Comparison of ENCODE assay signal across 10 mouse cellular contexts in genomic region chr5:115476107-115476727, GRCm38 (mm10). TPM values are rescaled to one million over a fixed set of nuclear protein-coding genes. Genes with fewer than 3 reads are reported as not detected.
A peak's percentile ranks its signal among the peaks of the same experiment; 100 is the strongest.
DNase-seq lines count a peak whose midpoint lies in the region; ATAC-seq and TF ChIP-seq lines count a peak whose summit lies in the region.
"Had no signal": no experiment of that assay in that cellular context is flagged by ENCODE, and none has a peak within 500 bp of the region (broad histone marks: within the 10 kb centered on the region; RNA-seq: fewer than 3 reads in every experiment).

No protein-coding gene starts in this region.

- peak overlapping the region; percentile 58; the same call in 1 of the 2 replicates for H3K9ac ChIP-seq in forebrain, embryonic 13.5 days
- H3K9ac ChIP-seq in liver, embryonic 13.5 days = peak overlapping the region; percentile 43; the same call in 1 of the 2 replicates

- peaks cover 6% of the 10 kb centered on the region; the same call in 1 of the 2 replicates for H3K36me3 ChIP-seq in heart, embryonic 10.5 days
- peaks cover 52% of the 10 kb centered on the region for H3K36me3 ChIP-seq in E14TG2a.4 (ENCODE audit: insufficient read depth, low read length)
- H3K36me3 ChIP-seq in forebrain, embryonic 13.5 days (ENCODE audit: poor library complexity, severe bottlenecking) = no peaks in the 10 kb centered on the region; the same call in 1 of the 2 replicates
- H3K36me3 ChIP-seq in liver, embryonic 13.5 days = no peaks in the 10 kb centered on the region

- peak overlapping the region; percentile 53 for H3K4me3 ChIP-seq in heart, embryonic 10.5 days
- H3K4me3 ChIP-seq in E14TG2a.4 (replicated peaks; ENCODE audit: low read length) = peak overlapping the region; percentile 75
- H3K4me3 ChIP-seq in forebrain, embryonic 13.5 days = peak overlapping the region; percentile 40
- H3K4me3 ChIP-seq in liver, embryonic 13.5 days (replicated peaks) = peak overlapping the region; percentile 41

- H3K9me3 ChIP-seq in heart, embryonic 10.5 days = no peaks in the 10 kb centered on the region
- no peaks in the 10 kb centered on the region for H3K9me3 ChIP-seq in E14TG2a.4 (ENCODE audit: low read length)
- no peaks in the 10 kb centered on the region for H3K9me3 ChIP-seq in forebrain, embryonic 13.5 days (replicated peaks)
- H3K9me3 ChIP-seq in liver, embryonic 13.5 days (replicated peaks) = no peaks in the 10 kb centered on the region

- peaks cover 16% of the 10 kb centered on the region; the same call in 1 of the 2 replicates for H3K4me1 ChIP-seq in heart, embryonic 10.5 days
- peaks cover 83% of the 10 kb centered on the region for H3K4me1 ChIP-seq in E14TG2a.4 (replicated peaks; ENCODE audit: low read depth, low read length)
- peaks cover 12% of the 10 kb centered on the region for H3K4me1 ChIP-seq in forebrain, embryonic 13.5 days
- peaks cover 22% of the 10 kb centered on the region for H3K4me1 ChIP-seq in liver, embryonic 13.5 days (replicated peaks)

- 0 out of 2 replicates have a peak, but pooled peaks have one; percentile 31 for ATAC-seq in forebrain, embryonic 13.5 days
- peak; percentile 21; the same call in 1 of the 2 replicates for ATAC-seq in liver, embryonic 13.5 days (ENCODE audit: low read depth)

- no peak for TF ChIP-seq CTCF in E14TG2a.4 (conservative IDR thresholded peaks at IDR 0.05; ENCODE audit: low read length)

- peaks cover 25% of the 10 kb centered on the region for H3K27me3 ChIP-seq in heart, embryonic 10.5 days (ENCODE audit: insufficient read depth, poor library complexity, severe bottlenecking)
- H3K27me3 ChIP-seq in E14TG2a.4 (ENCODE audit: insufficient read depth, low read length) = no peaks in the 10 kb centered on the region
- H3K27me3 ChIP-seq in forebrain, embryonic 13.5 days = peaks cover 18% of the 10 kb centered on the region
- H3K27me3 ChIP-seq in liver, embryonic 13.5 days = peaks cover 14% of the 10 kb centered on the region; the same call in 1 of the 2 replicates

- WGBS in heart, embryonic 10.5 days = 26% methylated on average over 12 of the region's 12 CpGs
- WGBS in forebrain, embryonic 13.5 days = 38% methylated on average over 12 of the region's 12 CpGs
- 37% methylated on average over 12 of the region's 12 CpGs for WGBS in liver, embryonic 13.5 days (ENCODE audit: insufficient replicate concordance)

- H3K27ac ChIP-seq in heart, embryonic 10.5 days = peak overlapping the region; percentile 65; the same call in 1 of the 2 replicates
- 0 out of 2 replicates have a peak overlapping the region, but pooled peaks have one; percentile 10 for H3K27ac ChIP-seq in forebrain, embryonic 13.5 days
- no peak overlapping the region for H3K27ac ChIP-seq in liver, embryonic 13.5 days

- DNase-seq in heart, embryonic 10.5 days (ENCODE audit: low spot score) = no peak
- DNase-seq in heart, adult 8-10 months (ENCODE audit: low spot score) = no peak
- no peak for DNase-seq in liver, embryonic 13.5 days
- no peak for DNase-seq in left cerebral cortex, adult 9 months (ENCODE audit: low spot score in 2 of 2)
- no peak for DNase-seq in layer of hippocampus, adult 9-11 months
- no peak for DNase-seq in left cerebral cortex, postnatal 25 days (ENCODE audit: low spot score in 2 of 2)

- intact Hi-C loops in left cerebral cortex, postnatal 25 days (cut with DNase I) = no loop called here

- peak overlapping the region; percentile 62 for H3K4me2 ChIP-seq in forebrain, embryonic 13.5 days
- peak overlapping the region; percentile 59 for H3K4me2 ChIP-seq in liver, embryonic 13.5 days

RNA-seq across cellular contexts. Expression of gene Sirt4, which starts 8.3 kb away (rescaled TPM):
- 18.7 and 19.0 TPM in 2 replicates for polyA plus RNA-seq in heart, embryonic 10.5 days (2016; fragmentation: Nextera tagmentation; extraction: Ambion mirVana)
- 10 to 100 TPM; 17.9 to 21.4 (median 19.6) TPM for total RNA-seq in heart, adult 8-10 months (2022)
- 24.7 TPM in 2 replicates for polyA plus RNA-seq in forebrain, embryonic 13.5 days (2015; fragmentation: Nextera tagmentation; extraction: Ambion mirVana)
- 5.6 and 6.1 TPM in 2 replicates for polyA plus RNA-seq in liver, embryonic 13.5 days (2015; fragmentation: Nextera tagmentation; extraction: Ambion mirVana)
- 10 to 100 TPM; 31.1 to 34.0 TPM for total RNA-seq in left cerebral cortex, postnatal 25 days (2021)

RNA-seq across cellular contexts. Expression of gene Pla2g1b, which starts 10.2 kb away (rescaled TPM):
- polyA plus RNA-seq in heart, embryonic 10.5 days (2016; fragmentation: Nextera tagmentation; extraction: Ambion mirVana) = 0.48 and 1.4 TPM in 2 replicates
- not detected for total RNA-seq in heart, adult 8-10 months (2022)
- not detected in 2 replicates for polyA plus RNA-seq in forebrain, embryonic 13.5 days (2015; fragmentation: Nextera tagmentation; extraction: Ambion mirVana)
- 0.35 TPM in 1 of 2 replicates, not detected in the other for polyA plus RNA-seq in liver, embryonic 13.5 days (2015; fragmentation: Nextera tagmentation; extraction: Ambion mirVana)
- not detected for total RNA-seq in left cerebral cortex, postnatal 25 days (2021)
- total RNA-seq: left cerebral cortex, postnatal 10 days had no signal
- polyA plus RNA-seq: CD4-positive, CD25-positive, alpha-beta regulatory T cell, adult 4 months had no signal

RNA-seq across cellular contexts. Expression of gene Pxn, which starts 30.3 kb away (rescaled TPM):
- polyA plus RNA-seq in heart, embryonic 10.5 days (2016; fragmentation: Nextera tagmentation; extraction: Ambion mirVana) = 30.3 and 31.9 TPM in 2 replicates
- 10 to 100 TPM; 31.2 to 43.4 (median 34.1) TPM for total RNA-seq in heart, adult 8-10 months (2022)
- 16.8 and 17.7 TPM in 2 replicates for polyA plus RNA-seq in forebrain, embryonic 13.5 days (2015; fragmentation: Nextera tagmentation; extraction: Ambion mirVana)
- polyA plus RNA-seq in liver, embryonic 13.5 days (2015; fragmentation: Nextera tagmentation; extraction: Ambion mirVana) = 11.1 and 14.5 TPM in 2 replicates
- total RNA-seq in left cerebral cortex, postnatal 25 days (2021) = 10 to 100 TPM; 19.9 to 21.0 TPM

RNA-seq across cellular contexts. Expression of gene Msi1, which starts 46.8 kb away (rescaled TPM):
- polyA plus RNA-seq in heart, embryonic 10.5 days (2016; fragmentation: Nextera tagmentation; extraction: Ambion mirVana) = 9.6 and 17.1 TPM in 2 replicates
- total RNA-seq in heart, adult 8-10 months (2022) = under 1 TPM; 0.16 to 0.52 (median 0.25) TPM
- polyA plus RNA-seq in forebrain, embryonic 13.5 days (2015; fragmentation: Nextera tagmentation; extraction: Ambion mirVana) = 99.0 and 107 TPM in 2 replicates
- polyA plus RNA-seq in liver, embryonic 13.5 days (2015; fragmentation: Nextera tagmentation; extraction: Ambion mirVana) = 0.83 and 1.4 TPM in 2 replicates
- 10 to 100 TPM; 45.2 to 49.2 TPM for total RNA-seq in left cerebral cortex, postnatal 25 days (2021)
- polyA plus RNA-seq: CD4-positive, CD25-positive, alpha-beta regulatory T cell, adult 4 months had no signal
